Mouse (Mus musculus) intestine, postnatal 0 days (tissue): ENCODE data around the gene Ubc. TPM values are rescaled to one million over a fixed set of nuclear protein-coding genes. Genes with fewer than 3 reads are reported as not detected.
"Not testable (repeated sequence)": the region's sequence is repeated elsewhere in the genome, so short reads cannot be mapped to it uniquely, and the experiment has no call there.

ENCODE experiments used
- ATAC-seq: fragments of 200-750 bp; cut with Nextera tagmentation; 2 replicates; pipeline ENCODE4 v1.8.0; 2017; ENCODE audit warnings: mild to moderate bottlenecking, moderate TSS enrichment, moderate library complexity
- H3K27ac ChIP-seq: fragments of 300-500 bp; sonication (generic); 2 replicates; pipeline ENCODE4 v1.5.1; 2014; ENCODE audit warnings: mild to moderate bottlenecking, low read depth, low read length, moderate library complexity
- H3K27me3 ChIP-seq: fragments of 300-500 bp; sonication (generic); replicated peaks from 2 replicates; pipeline ENCODE4 v1.6.1; 2014; ENCODE audit warnings: low read length, mixed read lengths; ENCODE audit not compliant: control insufficient read depth, insufficient read depth
- H3K36me3 ChIP-seq: fragments of 300-500 bp; sonication (generic); 2 replicates; pipeline ENCODE4 v1.6.1; 2014; ENCODE audit warnings: mild to moderate bottlenecking, moderate library complexity; ENCODE audit not compliant: control insufficient read depth, insufficient read depth
- H3K4me1 ChIP-seq: fragments of 300-500 bp; sonication (generic); replicated peaks from 2 replicates; pipeline ENCODE4 v1.6.1; 2014; ENCODE audit warnings: antibody characterized with exemption, low read length, mixed read lengths; ENCODE audit not compliant: control insufficient read depth, insufficient read depth
- H3K4me2 ChIP-seq: fragments of 300-500 bp; sonication (generic); replicated peaks from 2 replicates; pipeline ENCODE4 v1.6.1; 2014; ENCODE audit warnings: low read depth, mild to moderate bottlenecking, moderate library complexity
- H3K4me3 ChIP-seq: fragments of 300-500 bp; sonication (generic); 2 replicates; pipeline ENCODE4 v1.5.1; 2014; ENCODE audit warnings: low read depth, low read length
- H3K9ac ChIP-seq: fragments of 300-500 bp; sonication (generic); 2 replicates; pipeline ENCODE4 v1.6.1; 2014; ENCODE audit warnings: mild to moderate bottlenecking, low read depth, low read length
- H3K9me3 ChIP-seq: fragments of 300-500 bp; sonication (generic); 2 replicates; pipeline ENCODE4 v1.6.1; 2016; ENCODE audit warnings: mixed run types; ENCODE audit not compliant: control insufficient read depth
- CTCF ChIP-seq: sonication (generic); IDR thresholded peaks from 2 replicates; pipeline ENCODE4 v1.5.1; 2016; ENCODE audit warnings: low read depth, mild to moderate bottlenecking, control low read depth, antibody characterized with exemption, moderate library complexity
- WGBS: fragments of 180-500 bp; shearing (Covaris S2); extraction: QIAGEN DNeasy Blood & Tissue Kit; methylation state at CpG from one replicate; pipeline ENCODE4 v1.1.7; 2014; 5-methylcytosine and 5-hydroxymethylcytosine counted together
- polyA plus RNA-seq: library from polyadenylated mRNA; unstranded; fragments of >200 nt; fragmentation: Nextera tagmentation; extraction: Ambion mirVana; gene quantifications from 2 replicates; pipeline ENCODE4 v1.2.1, GENCODE M21; 2015

Gene Ubc
- 345 and 371 TPM in 2 replicates for polyA plus RNA-seq

GRCm38 (mm10) chr5:125389579-125390441 is at the start of gene Ubc:
Gene Ubc, minus strand, starts transcription at chr5:125390202.
- peaks cover 20% of the 10 kb centered on the region for H3K36me3 ChIP-seq
- H3K9ac ChIP-seq = peak within 1 kb of the TSS; percentile 100
- peak; percentile 48 for ATAC-seq
- no peaks in the 10 kb centered on the region for H3K27me3 ChIP-seq
- no peaks in the 10 kb centered on the region for H3K9me3 ChIP-seq
- peak within 1 kb of the TSS; percentile 100 for H3K4me3 ChIP-seq
- TF ChIP-seq CTCF = peak; percentile 14; the same call in 1 of the 2 replicates
- 0 out of 2 replicates have a peak, but pooled peaks cover 13% of the 10 kb centered on the region for H3K4me1 ChIP-seq
- H3K4me2 ChIP-seq = peak within 1 kb of the TSS; percentile 90
- WGBS = under 1% methylated on average over 69 of the region's 69 CpGs
- peak within 1 kb of the TSS; percentile 99 for H3K27ac ChIP-seq

GRCm38 (mm10) chr5:125434347-125434746 is 44.3 kb upstream of the Ubc start:
- H3K27me3 ChIP-seq, ATAC-seq, H3K4me1 ChIP-seq, H3K9me3 ChIP-seq, H3K9ac ChIP-seq: not testable (repeated sequence)
- 56% methylated on average over 15 of the region's 15 CpGs for WGBS
- H3K4me2 ChIP-seq = peak overlapping the region; percentile 99
- TF ChIP-seq CTCF = peak; percentile 45; the same call in 1 of the 2 replicates
- H3K4me3 ChIP-seq = peak overlapping the region; percentile 79
- 0 out of 2 replicates have a peak overlapping the region, but pooled peaks have one; percentile 46 for H3K27ac ChIP-seq
- peaks cover 24% of the 10 kb centered on the region for H3K36me3 ChIP-seq

- 0 out of 2 replicates have a peak within 1 kb of the TSS, but pooled peaks have one; percentile 46 for H3K27ac ChIP-seq
Measured at GRCm38 (mm10) chr5:125433793-125434337, 43.9 kb upstream of the Ubc start, which contains the start of gene Dhx37. Gene Dhx37, minus strand, starts transcription at chr5:125434121.

GRCm38 (mm10) chr5:125432324-125432723 is 42.3 kb upstream of the Ubc start:
- H3K4me1 ChIP-seq, ATAC-seq, H3K27me3 ChIP-seq, H3K9me3 ChIP-seq, H3K4me3 ChIP-seq, H3K9ac ChIP-seq, H3K27ac ChIP-seq: not testable (repeated sequence)
- H3K4me2 ChIP-seq = 0 out of 2 replicates have a peak overlapping the region, but pooled peaks have one; percentile 99
- 97% methylated on average over 2 of the region's 2 CpGs for WGBS
- peaks cover 44% of the 10 kb centered on the region for H3K36me3 ChIP-seq

More at GRCm38 (mm10) chr5:125433793-125434337, 43.9 kb upstream of the Ubc start, which contains the start of gene Dhx37:
- Histone ChIP-seq H3K4me2 (peak within 1 kb of the TSS; percentile 99), H3K4me3 (peak within 1 kb of the TSS; percentile 79), H3K27me3 (no peaks in the 10 kb centered on the region), H3K4me1 (0 out of 2 replicates have a peak, but pooled peaks cover 7% of the 10 kb centered on the region), H3K36me3 (peaks cover 29% of the 10 kb centered on the region), H3K9ac (peak within 1 kb of the TSS; percentile 79), H3K9me3 (no peaks in the 10 kb centered on the region)
- no peak for TF ChIP-seq CTCF
- ATAC-seq = peak; percentile 92
- under 1% methylated on average over 46 of the region's 46 CpGs for WGBS

GRCm38 (mm10) chr5:125426343-125426742 is 36.3 kb upstream of the Ubc start:
- TF ChIP-seq CTCF = no peak
- WGBS = 97% methylated on average over 10 of the region's 10 CpGs
- Histone ChIP-seq H3K9ac (no peak overlapping the region), H3K4me1 (no peaks in the 10 kb centered on the region), H3K4me2 (no peak overlapping the region), H3K27ac (no peak overlapping the region), H3K4me3 (no peak overlapping the region), H3K27me3 (no peaks in the 10 kb centered on the region), H3K9me3 (no peaks in the 10 kb centered on the region), H3K36me3 (peaks cover 99% of the 10 kb centered on the region)
- ATAC-seq = no peak

GRCm38 (mm10) chr5:125425698-125426276 is 35.8 kb upstream of the Ubc start:
- TF ChIP-seq CTCF = no peak
- H3K4me1 ChIP-seq = no peaks in the 10 kb centered on the region
- no peaks in the 10 kb centered on the region for H3K27me3 ChIP-seq
- peaks cover 99% of the 10 kb centered on the region for H3K36me3 ChIP-seq
- WGBS = 91% methylated on average over 10 of the region's 10 CpGs
- no peak for ATAC-seq
- H3K9ac ChIP-seq = no peak overlapping the region
- H3K27ac ChIP-seq = no peak overlapping the region
- H3K4me3 ChIP-seq = no peak overlapping the region
- H3K4me2 ChIP-seq = no peak overlapping the region
- no peaks in the 10 kb centered on the region for H3K9me3 ChIP-seq
